Mouse (Mus musculus) brain, embryonic 14.5 days (tissue): ENCODE results near the gene Gga1. TPM values are rescaled to one million over a fixed set of nuclear protein-coding genes. Genes with fewer than 3 reads are reported as not detected.

Source experiments
- DNase-seq: peaks from one replicate; pipeline ENCODE4 v3.0.0-alpha.2; 2011; ENCODE audit warnings: low read depth
- CTCF ChIP-seq: fragments of 200-500 bp; IDR thresholded peaks from 2 replicates; pipeline ENCODE4 v1.5.1; 2012; ENCODE audit warnings: inconsistent platforms, mild to moderate bottlenecking, moderate library complexity, borderline replicate concordance; ENCODE audit not compliant: insufficient read depth, insufficient read length; ENCODE audit errors: extremely low read depth
- POLR2A ChIP-seq: fragments of 200-500 bp; IDR thresholded peaks from 2 replicates; pipeline ENCODE4 v1.6.1; 2012; ENCODE audit warnings: mild to moderate bottlenecking, inconsistent platforms, borderline replicate concordance; ENCODE audit not compliant: poor library complexity, insufficient read depth, insufficient read length, severe bottlenecking; ENCODE audit errors: extremely low read depth
- polyA plus RNA-seq: library from polyadenylated mRNA; depleted of rRNA; stranded (reverse); fragments of >200 nt; gene quantifications from 2 replicates; pipeline ENCODE4 v1.2.3, GENCODE M21; 2012; rRNA removed

Gga1 gene
- 76.1 and 79.1 TPM in 2 replicates for polyA plus RNA-seq

- peak; percentile 99 for DNase-seq
- TF ChIP-seq CTCF = no peak
- TF ChIP-seq POLR2A = peak; percentile 72
These were observed at the start of gene Gga1 for GRCm38 (mm10) chr15:78876991-78877809. Gene Gga1, plus strand, starts transcription at chr15:78877190.

DNA sequence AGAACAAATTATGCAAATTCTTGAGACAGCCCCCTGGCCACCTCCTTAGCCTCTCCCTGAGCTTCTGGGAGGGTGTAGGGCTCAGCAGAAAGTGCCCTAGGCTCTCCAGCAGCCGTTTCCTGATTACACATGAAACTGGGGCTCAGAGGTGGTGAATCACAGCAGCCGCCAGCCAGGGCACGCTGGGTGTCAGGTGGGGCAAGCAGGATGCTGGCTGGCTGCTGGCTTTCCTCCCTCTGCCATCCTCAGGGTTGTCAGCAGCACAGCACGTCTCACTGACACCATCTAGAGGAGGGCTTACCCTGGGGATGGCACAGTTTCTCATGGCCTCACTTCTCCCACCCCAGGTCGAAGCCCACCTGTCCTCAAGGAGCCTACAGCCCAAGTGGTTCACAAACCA, 48.7 kb upstream of the Gga1 start:
- DNase-seq = no peak
- no peak for TF ChIP-seq CTCF
- TF ChIP-seq POLR2A = no peak

GRCm38 (mm10) chr15:78829636-78830035, 47.4 kb upstream of the Gga1 start:
- DNase-seq = no peak
- TF ChIP-seq CTCF (peak; percentile 18; the same call in 1 of the 2 replicates), POLR2A (no peak)

DNA sequence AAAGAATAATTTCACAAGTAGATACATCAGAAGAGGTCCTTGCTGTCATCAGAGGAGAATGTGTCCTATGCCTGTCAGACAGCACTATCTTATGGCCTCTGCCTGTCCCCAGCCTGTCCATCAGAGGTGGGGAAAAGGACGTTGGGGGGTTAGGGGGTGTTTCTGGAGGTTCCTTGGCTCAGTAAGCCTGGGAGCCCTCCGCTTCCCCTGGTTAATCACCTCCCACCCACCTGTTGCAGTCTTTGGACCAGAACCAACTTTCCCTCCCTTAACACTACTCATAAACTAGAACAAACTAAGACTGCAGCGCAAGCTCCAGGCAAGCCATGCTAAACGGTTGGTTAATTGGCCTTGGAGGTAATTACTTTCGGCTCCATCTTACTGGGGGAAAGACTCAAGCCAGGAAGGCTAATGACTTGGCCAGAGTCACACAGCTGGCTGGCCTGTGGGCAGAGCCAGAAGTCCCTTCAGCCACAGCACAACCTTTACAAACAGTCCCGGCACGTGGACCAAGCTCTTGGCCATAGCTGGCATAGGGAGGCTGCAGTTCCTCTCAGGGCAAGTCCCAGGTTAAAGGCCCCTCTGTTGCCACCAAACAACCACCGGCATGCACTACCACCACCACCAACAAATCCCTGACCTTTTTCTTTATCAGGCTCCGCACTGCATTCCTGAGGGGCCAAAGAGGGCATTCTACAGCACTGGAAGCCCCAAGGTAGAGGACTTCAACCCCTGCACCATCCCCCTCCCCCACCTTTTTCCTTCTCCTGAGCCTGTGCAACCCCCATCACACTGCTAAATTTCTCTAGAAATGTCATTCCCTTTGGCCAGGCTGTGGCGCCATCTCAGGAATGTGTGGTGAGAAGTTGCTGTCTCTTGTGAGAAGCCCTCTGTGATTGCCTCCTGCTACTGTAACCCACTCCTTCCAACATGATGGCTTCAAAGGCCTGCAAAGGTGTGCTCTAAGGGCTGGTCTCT, 46.0 kb upstream of the Gga1 start:
- TF ChIP-seq CTCF (no peak), POLR2A (no peak)
- DNase-seq = no peak

DNA sequence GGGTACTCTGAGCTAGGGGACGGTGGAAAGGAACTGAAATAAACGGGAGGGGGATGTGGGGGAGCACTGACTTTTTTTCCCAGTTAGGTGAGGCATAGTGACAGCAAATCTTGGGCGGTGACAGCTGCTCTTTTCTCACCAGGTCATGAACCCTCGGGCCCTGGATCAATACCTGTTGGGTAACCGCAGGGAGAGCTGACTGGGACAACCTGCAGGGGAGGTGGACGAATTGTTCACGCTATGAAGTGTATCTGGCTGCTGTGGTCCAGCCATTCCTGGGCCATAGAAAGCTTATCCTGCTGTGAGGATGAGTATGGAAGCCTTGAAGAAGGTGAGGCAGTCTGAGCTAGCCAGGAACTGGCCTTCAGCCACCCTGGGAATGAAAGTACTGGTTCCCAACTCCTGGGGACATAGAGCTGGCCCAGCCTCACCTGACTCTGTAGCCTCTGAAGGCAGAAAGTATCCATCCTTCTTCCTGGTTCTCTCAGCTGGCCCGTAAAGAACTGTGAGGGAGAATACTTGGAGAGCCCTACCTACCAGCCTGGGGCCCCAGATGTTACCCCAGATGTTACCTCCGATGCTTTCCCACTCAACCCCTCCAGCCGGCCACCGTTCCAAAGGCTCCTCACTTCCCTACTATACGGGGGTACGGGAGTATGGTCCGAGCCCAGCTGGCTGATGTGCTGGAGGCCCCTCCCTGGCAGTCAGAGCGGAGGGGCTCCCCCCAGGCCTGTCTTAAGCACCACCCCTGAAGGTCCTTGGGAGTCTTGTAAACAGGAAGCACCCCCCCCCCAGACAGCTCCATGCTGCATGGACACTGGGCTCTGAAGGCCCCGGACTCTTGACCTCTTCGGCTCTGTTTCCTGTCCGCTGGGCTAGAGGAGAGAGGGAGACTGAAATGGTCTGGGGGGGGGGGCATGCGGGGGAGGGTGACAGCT, 45.0 kb upstream of the Gga1 start:
- DNase-seq = no peak

GRCm38 (mm10) chr15:78832701-78833123, 44.3 kb upstream of the Gga1 start:
- TF ChIP-seq POLR2A (no peak), CTCF (no peak)
- peak; percentile 85 for DNase-seq

More for the DNA sequence above, 45.0 kb upstream of the Gga1 start:
- no peak for TF ChIP-seq POLR2A
- TF ChIP-seq CTCF = no peak

- TF ChIP-seq CTCF = no peak
- TF ChIP-seq POLR2A = no peak
- no peak for DNase-seq
These were observed 43.4 kb upstream of the Gga1 start for GRCm38 (mm10) chr15:78833582-78833981.

DNA sequence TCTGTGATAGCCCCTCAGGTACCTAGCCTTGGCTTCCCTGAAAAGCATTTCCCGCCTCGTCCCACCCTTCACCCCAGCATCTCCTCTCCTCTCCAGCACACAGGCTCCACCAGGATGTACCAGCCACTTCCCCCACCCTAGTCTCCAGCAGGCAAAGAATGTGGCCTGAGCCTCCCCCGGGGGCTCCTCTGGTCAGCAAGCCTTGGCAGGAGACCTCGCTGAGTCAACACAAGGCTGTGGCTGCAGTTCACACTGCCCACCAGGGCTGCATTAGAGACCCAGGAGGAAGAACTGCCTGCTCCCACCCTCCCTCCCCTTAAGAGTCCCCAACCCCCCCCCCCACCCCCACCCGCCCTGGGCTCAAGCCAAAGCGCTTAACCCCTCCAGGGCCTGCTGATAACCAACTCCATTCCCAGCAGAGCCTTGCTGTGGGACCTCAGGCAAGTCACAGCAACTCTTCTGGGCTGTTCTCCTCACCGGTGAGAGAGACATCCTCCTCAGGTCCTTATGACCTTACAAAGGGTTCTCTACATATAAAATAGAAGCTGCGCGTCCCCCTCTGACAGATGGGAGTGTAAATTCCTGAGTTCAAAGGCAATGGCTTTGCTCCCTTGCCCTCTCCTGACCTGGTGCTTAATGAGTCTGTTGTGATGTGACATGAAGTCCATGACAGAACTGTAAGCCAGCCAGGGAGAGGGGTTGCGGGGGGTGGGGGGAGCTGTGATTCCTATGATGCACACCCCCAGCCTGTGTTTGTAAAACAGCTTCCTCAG, 42.6 kb upstream of the Gga1 start:
- no peak for DNase-seq

DNA sequence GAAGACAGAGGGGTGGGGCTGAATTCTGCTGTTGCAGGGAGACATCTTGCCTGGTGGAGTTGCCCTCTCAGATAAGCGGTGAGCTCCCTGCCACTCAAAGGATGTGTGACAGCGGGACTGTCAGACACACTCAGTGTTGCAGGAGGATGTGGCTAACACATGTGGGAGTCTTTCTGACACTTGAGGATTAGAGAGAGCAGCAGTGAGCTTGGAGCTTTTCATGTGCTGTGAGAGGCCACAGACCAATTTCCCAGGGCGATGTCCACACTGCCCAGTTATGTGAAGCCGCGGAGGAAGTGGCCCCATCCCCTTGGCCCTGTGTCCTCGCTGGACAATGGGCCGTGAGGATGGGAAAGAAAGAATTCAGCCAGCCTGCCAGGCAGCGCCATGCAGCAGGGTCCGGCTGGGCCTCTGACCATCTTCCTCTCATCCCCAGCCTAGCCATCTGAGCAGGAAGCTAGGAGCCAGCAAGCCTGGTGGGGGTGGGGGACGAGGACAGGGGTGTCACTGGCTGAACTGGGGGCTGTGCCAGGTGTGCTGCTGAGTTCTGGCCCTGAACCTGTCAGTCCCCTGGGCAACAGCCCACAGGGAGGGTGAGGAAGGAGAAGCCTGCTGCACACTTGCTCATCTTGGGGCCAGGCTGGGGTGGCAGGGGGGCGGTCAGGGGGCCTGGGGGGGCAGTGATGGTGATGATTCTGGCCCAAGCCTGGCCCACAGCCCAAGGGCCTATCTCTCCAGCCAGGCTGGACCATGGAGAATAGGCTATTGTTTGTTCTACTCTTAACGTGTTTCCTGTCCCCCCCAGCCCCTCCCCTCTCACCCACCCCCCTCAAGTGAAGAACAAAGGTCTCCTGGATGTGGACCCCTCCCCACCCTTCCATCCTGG, 41.5 kb upstream of the Gga1 start:
- peak; percentile 34 for DNase-seq
- TF ChIP-seq CTCF = no peak
- no peak for TF ChIP-seq POLR2A

More for the DNA sequence above, 42.6 kb upstream of the Gga1 start:
- no peak for TF ChIP-seq POLR2A
- TF ChIP-seq CTCF = no peak
